ENCODE assay signal across 24 mouse cellular contexts in genomic region chr4:13492846-13493245, GRCm38 (mm10).
"Had no signal": no experiment of that assay in that cellular context is flagged by ENCODE, and none has a peak within 500 bp of the region (broad histone marks: within the 10 kb centered on the region; RNA-seq: fewer than 3 reads in every experiment).

No protein-coding gene starts in this region.

- H3K9ac ChIP-seq: limb, embryonic 13.5 days; liver, embryonic 12.5 days; liver, embryonic 15.5 days; lung, embryonic 15.5 days; midbrain, embryonic 13.5 days had no signal

- H3K27me3 ChIP-seq: limb, embryonic 13.5 days; liver, embryonic 12.5 days; liver, embryonic 15.5 days; lung, embryonic 15.5 days; megakaryocyte, embryonic 14.5 days; midbrain, embryonic 13.5 days had no signal

- ATAC-seq: liver, embryonic 12.5 days; midbrain, embryonic 13.5 days; midbrain, embryonic 16.5 days had no signal

- H3K4me3 ChIP-seq: limb, embryonic 10.5 days; limb, embryonic 13.5 days; liver, embryonic 12.5 days; liver, embryonic 15.5 days; lung, embryonic 15.5 days; megakaryocyte, embryonic 14.5 days; midbrain, embryonic 10.5 days; midbrain, embryonic 13.5 days; myocyte had no signal

- H3K27ac ChIP-seq: limb, embryonic 10.5 days; limb, embryonic 13.5 days; liver, embryonic 12.5 days; liver, embryonic 15.5 days; lung, embryonic 15.5 days; midbrain, embryonic 10.5 days; midbrain, embryonic 13.5 days; stomach, postnatal 0 days had no signal

- DNase-seq: kidney, adult 18-20 months; kidney, adult 9 months; kidney, postnatal 14 days; kidney, postnatal 4 days; liver; lung, adult 18-20 months; lung, postnatal 10 days; lung, postnatal 36 days; right cerebral cortex, adult 18-20 months; right cerebral cortex, postnatal 14 days; right cerebral cortex, postnatal 4 days; thymus, adult 2 months; thymus, postnatal 14 days had no signal

- H3K4me2 ChIP-seq: limb, embryonic 13.5 days; liver, embryonic 12.5 days; liver, embryonic 15.5 days; lung, embryonic 15.5 days; midbrain, embryonic 13.5 days had no signal

- H3K36me3 ChIP-seq: limb, embryonic 10.5 days; limb, embryonic 13.5 days; liver, embryonic 12.5 days; liver, embryonic 15.5 days; lung, embryonic 15.5 days; midbrain, embryonic 10.5 days; midbrain, embryonic 13.5 days had no signal

- H3K9me3 ChIP-seq: limb, embryonic 10.5 days; limb, embryonic 13.5 days; liver, embryonic 12.5 days; liver, embryonic 15.5 days; lung, embryonic 15.5 days; megakaryocyte, embryonic 14.5 days; midbrain, embryonic 10.5 days; midbrain, embryonic 13.5 days had no signal

- H3K4me1 ChIP-seq: limb, embryonic 10.5 days; limb, embryonic 13.5 days; liver, embryonic 12.5 days; liver, embryonic 15.5 days; lung, embryonic 15.5 days; megakaryocyte, embryonic 14.5 days; midbrain, embryonic 10.5 days; midbrain, embryonic 13.5 days had no signal
